Mouse (Mus musculus): ENCODE data around the gene Rbm8a.

Rbm8a gene

GRCm38 (mm10) chr3:96673514-96673913 is 43.8 kb downstream of the Rbm8a start:
- no peak for DNase-seq

- DNase-seq: no peak
These were observed 44.7 kb downstream of the Rbm8a start for GRCm38 (mm10) chr3:96674442-96674841.

GRCm38 (mm10) chr3:96675171-96675570 is 45.4 kb downstream of the Rbm8a start:
- no peak for DNase-seq

- DNase-seq: no peak
These were observed 46.0 kb downstream of the Rbm8a start for GRCm38 (mm10) chr3:96675690-96676089.

GRCm38 (mm10) chr3:96678456-96678855 is 48.7 kb downstream of the Rbm8a start:
- DNase-seq: no peak

- no peak for DNase-seq
These were observed 49.5 kb downstream of the Rbm8a start for GRCm38 (mm10) chr3:96679159-96679674.

GRCm38 (mm10) chr3:96680269-96680956 is 50.7 kb downstream of the Rbm8a start:
- DNase-seq: no peak
